Mouse (Mus musculus): ENCODE measurements around the gene Macrod1. TPM values are rescaled to one million over a fixed set of nuclear protein-coding genes. Genes with fewer than 3 reads are reported as not detected.
"Not testable (repeated sequence)": the region's sequence is repeated elsewhere in the genome, so short reads cannot be mapped to it uniquely, and the experiment has no call there.

The Macrod1 gene
- total RNA-seq, 4 experiments from 2014 or later: 19.2 to 21.4 (median 20.1) TPM

DNA sequence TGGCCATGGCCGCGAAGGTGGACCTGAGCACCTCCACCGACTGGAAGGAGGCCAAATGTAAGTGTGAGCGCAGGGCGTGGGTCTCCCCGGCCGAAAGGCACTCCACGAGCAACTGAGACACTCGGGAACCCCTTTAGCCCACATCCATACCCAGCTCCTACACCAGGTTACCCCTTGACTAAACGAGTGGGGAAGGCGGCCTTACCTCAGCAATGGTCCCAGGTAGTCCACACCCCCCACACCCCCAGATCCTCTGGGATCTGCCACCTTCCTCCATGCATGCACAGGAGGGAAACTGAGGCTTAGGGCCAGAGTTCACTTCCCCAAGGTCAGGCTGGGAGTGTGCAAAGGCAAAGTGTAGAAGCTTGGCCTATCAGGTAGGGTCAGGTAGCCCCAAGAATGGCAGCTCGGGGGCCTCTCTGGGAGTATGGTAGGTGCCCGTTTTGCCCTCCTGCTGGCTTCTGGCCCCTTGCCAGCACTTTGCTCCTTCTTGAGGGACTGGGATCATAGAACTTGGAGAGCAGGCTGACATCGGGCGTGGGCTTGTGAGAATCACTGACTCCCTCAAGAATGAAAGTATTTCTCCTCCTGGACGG is 614 bp downstream of the Macrod1 start:
- DNase-seq (ENCODE audit: low spot score in 2 of 2): peak in 1 of 2 experiments; percentile 42

DNA sequence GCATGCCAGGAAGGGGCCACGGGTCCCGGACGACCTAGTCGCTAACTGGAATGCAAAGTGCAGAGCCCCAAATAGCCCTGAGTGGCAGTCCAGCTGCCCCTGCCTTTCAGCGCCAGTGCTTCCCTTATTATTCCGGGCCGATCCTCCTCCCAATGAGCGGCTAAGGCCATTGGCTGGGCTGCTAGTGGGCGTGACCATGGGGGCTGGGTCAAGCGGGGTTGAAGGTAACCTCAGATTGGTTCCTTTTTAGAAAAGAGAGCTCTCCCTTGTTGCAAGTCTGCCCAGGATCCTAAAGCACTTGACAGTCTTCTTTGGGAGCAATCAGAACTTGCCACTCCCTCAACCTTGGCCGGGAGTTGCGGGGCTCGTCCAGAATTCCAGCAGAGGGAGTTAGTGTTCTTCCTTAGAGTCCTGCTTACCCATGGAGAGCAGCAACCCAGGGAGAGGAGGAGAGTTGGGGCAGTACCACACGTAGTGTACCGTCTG is 1.2 kb downstream of the Macrod1 start:
- DNase-seq (ENCODE audit: low spot score in 2 of 2): peak; percentile 67 to 75

DNA sequence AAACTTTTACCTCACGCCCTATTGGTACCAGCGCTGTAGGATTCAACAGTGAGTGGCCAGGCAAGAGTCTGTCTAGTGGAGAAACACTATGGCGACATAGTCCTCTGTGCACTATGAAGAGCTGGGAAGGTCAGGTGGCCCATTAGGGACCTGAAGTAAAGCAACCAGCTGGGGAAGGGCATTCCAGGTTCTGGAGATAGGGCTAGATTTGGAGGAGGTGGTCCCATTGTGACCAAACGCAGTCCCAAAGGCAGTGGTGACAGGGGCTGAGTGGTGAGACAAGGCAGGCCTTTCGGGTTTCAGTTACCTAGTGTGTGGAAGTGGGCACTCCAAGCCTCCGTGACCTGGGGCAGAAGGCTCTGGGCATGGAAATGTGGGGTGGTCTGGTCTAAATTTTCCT is 1.9 kb downstream of the Macrod1 start:
- DNase-seq (ENCODE audit: low spot score in 2 of 2): no peak

DNA sequence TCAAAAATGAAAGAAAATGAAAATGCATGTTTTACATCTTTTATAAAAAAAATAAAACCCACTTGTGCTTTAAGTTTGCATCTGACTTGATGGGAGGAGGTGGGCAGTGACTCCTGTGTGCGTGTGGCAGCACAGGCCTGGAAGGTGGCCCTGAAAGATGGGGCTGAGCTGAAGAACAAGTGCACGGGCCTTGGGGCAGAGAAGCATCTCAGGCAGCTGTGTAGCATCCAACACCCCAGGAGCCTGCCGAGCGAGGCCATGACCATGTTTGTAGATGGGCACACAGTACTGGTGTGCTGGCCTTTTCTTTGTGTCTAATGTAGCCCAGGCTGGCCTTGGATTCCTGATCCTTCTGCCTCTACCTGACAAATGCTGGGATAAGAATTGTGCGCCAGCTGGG is 5.5 kb downstream of the Macrod1 start:
- no peak for DNase-seq (ENCODE audit: low spot score in 2 of 2)

DNA sequence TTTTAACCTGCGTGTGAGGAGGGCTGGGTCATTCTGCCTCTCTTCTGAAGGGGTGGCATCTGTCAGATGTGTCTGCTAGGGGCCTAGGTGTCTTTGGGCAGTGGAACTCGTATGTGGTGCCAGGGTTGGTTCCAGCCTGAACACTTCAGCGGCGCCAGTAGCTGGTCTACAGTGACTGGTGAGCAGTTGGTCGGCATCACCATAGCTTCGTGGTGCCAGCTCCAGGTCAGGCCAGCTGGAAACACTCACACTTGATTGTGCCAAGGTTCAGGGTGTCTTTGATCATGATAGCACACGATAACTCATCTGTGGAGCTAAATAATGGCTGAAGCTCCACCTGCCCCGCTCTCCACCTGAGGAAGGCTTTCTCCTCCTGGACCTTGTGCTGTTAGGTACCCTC is 6.3 kb downstream of the Macrod1 start:
- no peak for DNase-seq (ENCODE audit: low spot score in 2 of 2)

DNA sequence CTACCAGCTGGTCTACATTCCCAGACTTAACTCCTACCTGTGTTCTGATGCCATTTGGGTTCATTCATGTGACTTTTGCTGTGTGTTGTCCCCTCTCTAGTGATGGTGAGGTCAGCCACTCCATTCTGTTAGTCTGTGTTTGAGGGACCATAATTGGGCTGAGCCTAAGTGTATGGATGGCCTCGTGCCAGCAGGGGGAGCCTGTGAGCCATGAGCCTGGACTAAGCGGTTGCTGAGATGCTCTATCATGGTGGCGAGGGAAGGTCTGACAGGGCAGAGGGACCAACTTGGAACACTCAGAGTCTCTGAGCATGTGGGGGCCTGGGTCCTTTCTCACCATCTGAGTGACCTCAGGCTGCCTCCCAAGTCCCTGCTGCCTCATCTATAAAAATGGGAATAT is 8.0 kb downstream of the Macrod1 start:
- peak; percentile 60 to 80 for DNase-seq (ENCODE audit: low spot score in 2 of 2)

DNA sequence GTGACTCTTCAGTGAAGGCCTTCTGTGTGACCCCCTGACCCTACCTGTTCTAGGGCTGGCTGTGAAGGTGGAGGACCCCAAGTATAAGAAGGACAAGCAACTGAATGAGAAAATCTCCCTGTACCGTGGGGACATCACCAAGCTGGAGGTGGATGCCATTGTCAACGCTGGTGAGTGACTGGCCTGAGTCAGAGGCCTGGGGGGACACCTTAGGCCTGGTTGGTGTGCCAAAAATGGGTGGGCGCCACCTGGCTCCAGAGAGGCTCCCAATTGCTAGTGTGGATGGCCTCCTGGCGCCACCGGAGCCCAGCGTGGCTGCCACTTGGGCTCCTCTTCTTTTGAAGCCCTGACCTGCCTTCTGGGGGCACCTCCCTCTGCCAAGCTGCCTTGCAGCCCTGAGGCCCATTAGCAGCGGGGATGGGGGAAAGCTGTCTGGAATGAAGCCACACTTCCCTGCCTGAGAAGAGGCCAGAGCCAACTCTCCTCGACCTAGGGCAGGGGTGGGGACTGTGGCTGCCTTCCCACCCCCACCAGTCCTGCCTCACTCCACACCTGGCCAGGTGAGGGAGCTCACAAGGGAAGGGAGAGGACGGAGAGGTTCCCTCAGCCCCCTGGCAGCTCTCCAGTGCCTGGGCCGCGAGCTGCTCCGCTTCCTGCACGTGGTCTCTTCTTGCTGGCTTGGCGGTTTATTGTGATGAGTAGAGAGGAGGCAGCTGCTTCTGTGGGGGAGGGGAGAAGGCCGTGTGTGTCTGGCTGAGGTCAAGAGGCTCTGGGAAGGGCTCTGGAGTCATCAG is 9.6 kb downstream of the Macrod1 start:
- no peak for DNase-seq (ENCODE audit: low spot score in 2 of 2)

DNA sequence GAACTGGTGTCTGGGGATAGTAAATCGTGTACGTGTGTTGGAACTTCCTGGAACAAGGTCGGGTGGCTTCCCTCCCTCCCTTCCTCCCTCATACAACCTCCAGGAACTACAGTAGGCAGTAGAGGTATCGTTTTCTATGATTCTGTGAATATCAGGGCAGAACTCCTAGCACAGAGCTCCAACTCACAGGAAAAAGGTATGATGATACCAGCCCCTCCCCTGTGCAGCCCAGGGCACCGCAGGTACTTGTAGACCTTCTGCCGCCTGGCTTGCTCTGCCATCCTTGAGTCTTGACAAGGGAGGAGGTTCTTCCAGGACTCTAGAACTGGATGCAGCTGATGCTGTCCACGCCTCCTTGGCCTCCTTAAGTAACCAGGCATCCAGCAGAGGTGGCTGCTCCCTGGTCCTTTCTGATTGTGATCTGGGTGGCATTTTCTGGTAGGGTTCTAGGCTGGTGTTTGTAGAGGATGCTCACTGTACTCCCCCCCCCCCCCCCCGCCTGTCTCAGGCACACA is 10.3 kb downstream of the Macrod1 start:
- DNase-seq (ENCODE audit: low spot score in 2 of 2): no peak

DNA sequence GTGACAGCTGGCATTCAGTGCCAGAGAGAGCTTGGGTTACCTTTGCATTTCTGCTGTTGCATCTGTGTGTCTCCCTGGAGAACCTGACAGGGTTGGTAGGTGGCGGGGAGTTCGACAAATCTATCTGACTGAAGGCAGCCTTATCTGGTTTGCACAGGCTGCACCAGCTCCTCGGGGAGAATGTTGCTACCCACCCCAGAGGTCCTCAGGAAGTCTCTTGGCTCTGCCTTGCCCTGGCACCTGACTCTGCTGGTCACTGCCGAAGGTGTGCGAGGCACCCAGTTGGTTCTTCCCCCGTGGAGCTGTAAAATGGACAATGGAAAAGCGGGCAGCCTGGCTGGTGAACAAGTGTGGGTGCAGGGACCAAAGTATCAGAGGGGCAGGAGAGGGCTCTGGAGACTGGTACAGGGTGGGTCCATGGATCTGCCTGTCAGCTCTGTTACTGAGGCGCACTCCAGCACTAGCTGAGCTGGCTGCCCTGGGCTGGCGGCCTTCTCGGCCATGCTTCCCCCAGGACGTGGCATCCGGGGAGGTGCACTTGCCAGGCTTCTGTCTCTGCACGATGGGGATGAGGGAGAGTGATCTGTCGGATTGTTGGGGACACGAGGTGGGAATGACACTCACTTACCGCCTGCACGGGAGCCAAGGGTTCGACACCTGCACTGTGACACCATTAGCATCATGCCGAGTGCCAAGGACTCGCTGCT is 10.9 kb downstream of the Macrod1 start:
- DNase-seq (ENCODE audit: low spot score in 2 of 2): no peak

DNA sequence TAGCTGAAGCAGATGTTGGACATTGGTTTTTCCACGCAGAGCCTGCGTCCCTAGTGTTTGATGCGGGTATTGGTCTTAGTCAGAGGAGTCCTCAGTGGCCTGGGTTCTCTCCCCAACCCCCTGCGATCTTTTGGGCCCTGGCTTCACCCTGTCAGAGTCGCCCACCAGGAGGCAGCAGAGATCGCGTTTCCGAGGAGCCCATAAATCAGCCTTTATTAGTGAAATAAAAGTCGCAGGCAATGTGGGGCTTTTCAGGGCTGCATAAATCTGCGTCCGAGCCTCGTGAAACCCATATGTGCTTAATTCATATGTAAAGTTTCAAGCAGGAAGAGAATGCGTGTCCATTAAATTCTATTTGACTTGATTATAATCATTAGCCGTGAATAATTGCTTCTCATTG is 11.5 kb downstream of the Macrod1 start:
- peak; percentile 65 to 81 for DNase-seq (ENCODE audit: low spot score in 2 of 2)

DNA sequence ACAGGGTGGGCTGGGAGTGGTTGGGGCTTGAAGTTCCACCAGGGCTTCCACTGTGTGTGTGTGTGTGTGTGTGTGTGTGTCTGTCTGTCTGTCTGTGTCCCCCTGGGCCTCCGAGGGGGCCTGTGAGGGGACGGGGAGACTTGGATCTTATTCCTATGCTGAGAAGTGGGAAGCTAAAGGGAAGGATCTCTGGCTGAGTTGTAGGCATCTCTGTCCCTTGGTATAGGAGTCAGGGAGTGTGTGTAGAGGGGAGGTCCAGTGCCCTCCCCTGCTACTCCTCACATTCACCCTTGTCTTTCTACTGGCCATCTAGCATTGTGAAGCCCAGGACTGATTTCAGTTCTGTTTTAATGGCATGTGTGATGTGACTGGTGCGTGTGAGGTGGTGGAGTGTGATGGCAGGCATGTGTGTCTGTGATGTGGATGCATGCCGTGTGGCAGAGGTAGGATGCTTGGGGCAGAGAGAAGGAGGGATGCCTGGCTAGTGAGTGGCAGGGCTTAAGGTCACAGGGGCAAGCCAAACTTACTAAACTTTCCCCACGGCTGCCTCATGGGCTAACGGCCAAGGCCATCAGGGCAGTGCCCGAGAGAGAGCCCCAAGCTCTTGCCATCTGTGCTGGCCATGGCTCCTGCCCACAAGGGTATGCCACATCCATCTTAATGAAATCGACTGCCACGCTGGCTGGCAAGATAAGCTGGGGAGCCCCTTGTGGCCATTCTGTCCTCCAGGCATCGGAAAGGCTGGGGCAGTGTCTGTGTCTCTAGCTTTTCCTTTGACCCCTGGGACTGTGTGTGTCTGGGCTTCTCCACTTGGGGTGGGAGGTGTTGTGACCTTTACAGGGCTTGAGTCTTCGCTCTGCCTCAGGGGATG is 12.3 kb downstream of the Macrod1 start:
- DNase-seq (ENCODE audit: low spot score in 2 of 2): no peak

DNA sequence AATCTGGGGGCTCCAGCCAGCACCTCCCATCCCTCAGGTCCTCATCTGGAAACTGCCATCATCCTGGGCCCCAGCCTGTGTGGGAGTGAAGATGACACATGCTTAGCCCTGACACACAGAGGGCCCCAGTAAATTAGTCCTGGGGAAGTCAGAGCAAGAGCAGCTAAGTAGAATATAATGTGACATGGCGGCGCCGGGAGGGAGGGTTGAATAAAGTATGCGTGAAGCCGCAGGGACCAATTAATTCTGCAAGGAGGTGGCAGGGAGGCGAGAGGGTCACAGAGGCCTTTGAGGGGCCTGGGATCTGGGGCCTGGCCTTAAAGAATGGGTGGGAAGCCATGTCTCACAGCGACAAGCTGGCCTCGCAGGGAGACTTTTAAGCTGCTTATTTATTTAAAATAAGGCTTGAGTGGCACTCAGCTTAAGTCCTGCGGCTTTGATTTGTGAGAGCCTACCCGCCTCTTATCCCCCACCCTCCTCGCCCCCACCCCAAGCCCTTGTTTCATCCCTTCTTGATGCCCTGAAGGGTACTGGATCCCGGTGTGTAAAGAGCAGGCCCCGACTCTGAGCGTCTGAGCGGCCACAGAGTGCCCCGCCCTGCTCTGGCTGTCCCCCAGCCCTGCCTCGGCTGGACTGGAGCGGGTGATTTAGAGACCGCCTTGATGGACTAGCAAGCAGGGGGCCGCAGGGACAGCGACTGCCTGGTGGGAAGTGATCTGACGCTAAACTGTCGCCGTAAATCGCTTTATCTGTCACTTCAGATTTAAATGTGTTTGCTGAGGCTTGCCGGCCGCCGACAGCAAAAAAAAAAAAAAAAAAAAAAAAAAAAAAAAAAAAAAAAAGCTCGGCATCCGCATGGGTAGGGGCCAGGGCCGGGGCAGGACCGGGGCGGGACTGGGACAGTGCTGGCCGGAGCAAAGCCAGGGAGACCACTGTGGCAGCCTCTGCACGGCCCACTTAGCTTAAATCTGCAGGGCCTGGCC is 13.5 kb downstream of the Macrod1 start:
- no peak for DNase-seq (ENCODE audit: low spot score in 2 of 2)

DNA sequence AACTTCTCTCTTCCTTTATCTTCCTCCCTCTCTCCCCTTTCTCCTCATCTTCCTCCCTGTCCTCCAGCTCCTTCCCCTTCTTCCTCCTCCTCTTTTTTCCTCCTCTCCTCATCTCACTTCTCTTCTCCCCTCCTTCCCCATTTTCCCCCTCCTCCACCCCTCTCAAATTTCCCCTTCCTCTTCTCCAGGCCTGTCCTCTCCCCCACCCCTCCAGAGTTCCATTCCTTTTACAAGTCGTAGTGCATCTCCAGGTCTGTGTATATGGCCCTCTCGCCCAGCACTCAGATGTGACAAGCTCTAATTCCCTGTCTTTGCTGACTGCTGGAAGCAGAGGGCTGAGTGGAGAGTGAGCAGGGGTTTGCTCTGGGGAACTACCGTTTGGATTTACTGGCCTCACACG is 14.2 kb downstream of the Macrod1 start:
- DNase-seq (ENCODE audit: low spot score in 2 of 2): no peak

DNA sequence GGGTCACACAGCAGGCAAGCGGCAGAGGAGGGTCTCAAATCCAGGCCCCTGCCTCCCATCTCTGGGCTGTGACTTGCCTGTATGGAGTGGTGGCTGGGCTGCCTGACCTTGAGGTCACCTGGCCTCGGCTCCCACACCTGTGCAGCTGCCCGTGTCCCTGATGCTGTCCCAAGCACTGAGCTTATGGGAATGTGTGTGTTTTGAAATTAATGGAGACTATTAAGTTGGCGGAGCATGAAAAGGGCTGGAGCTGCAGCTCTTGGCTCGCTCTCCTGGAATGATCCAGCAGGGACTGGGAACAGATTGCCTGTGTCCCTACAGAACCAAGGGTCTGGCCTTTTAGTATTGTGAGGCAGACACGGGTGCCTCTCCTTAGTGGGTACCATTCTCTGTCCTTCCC is 15.6 kb downstream of the Macrod1 start:
- DNase-seq (ENCODE audit: low spot score in 2 of 2): no peak

DNA sequence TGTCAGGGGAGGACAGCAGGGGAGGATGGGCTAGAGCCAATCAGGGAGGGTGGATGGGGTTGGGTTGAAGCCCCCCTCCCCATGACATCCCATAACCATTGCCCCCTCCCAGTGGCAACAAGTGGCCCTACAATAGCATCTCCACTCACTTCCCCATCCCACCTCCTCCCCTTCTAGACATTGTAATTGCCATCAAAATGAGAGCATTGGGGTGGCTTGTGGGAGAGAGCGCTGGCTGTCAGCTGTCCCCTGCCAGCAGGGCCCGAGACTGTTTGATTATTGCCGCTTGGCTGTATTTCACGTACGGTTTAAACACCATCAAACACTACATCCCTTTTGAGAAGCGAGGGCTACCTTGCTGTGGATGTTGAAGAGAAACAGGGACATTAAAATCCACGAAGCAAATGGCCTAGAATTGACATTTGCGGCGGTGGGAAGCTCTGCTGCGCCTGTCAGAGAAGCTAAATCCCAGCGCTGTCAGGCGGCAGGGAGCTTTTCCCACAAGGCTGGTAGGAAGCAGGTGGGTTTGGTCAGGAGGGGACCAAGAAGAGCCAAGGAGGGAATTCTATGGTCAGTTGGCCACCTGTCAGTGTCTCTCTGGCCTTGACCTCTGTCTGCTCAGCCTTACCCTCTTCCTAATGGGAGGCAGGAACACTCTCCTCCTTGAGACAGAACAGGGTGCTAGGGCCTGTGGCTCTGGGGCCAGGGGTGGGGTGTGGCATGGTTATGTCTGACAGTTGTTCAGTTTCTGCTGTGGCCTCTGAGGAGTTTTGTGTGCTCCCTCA is 17.6 kb downstream of the Macrod1 start:
- DNase-seq (ENCODE audit: low spot score in 2 of 2): no peak

DNA sequence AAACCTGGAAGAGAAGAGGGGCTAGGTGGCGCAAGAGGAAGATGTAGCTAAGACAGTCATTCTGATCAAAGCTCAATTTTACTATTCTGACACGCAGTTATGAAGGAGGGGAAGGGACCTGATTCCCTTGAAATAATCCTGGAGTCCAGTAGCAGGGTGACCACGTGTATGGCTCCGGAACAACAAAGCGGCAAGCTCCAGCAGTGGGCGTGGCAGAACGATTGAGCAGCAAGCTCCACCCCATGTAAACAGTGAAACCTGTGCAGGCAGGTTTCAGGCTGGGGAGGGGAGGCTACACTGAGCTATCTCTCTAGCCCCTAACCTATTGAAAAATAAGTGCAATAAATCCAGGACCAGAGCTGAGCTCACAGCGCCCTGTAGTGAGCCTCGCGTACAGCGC is 18.7 kb downstream of the Macrod1 start:
- DNase-seq (ENCODE audit: low spot score in 2 of 2): not testable (repeated sequence)

DNA sequence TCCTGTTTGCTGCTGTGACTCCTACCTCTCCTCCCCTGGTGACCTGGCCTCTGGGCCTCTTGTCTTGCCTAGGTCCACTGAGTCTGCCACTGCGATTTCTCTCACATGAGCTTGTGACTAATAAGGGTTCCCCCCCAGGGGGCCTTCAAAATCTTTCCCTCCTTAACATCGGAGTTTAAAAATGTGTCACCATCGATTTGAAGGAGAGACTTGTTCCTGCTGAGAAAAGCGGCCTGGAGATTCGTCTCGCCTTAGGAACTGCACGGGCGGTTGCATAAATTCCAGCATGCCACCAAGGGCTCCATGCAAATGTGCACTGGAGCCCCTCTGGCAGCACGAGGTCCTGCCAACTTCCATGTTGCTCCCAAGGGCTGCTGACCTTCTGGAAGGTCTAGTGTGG is 21.1 kb downstream of the Macrod1 start:
- no peak for DNase-seq (ENCODE audit: low spot score in 2 of 2)

DNA sequence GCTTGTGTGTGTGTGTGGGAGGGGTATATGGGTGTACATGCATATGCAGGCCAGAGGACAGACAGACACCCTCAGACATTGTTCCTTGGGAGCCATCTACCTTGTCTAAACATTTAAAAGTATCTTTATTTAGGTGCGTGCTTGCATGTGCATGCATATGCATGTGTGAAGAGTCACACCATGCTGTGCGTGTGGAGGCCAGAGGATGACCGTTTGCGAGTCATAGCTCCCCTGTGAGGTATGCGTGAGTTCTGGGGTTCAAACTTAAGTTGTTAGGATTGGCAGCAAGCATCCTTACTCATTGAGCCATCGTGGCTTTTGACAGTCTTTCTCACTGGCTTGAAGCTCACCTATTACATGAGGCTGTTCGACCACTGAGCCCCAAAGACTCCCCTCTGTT is 21.7 kb downstream of the Macrod1 start:
- no peak for DNase-seq (ENCODE audit: low spot score in 2 of 2)

All from layer of hippocampus, adult 8-10 months (tissue).